In the genomic region with DNA sequence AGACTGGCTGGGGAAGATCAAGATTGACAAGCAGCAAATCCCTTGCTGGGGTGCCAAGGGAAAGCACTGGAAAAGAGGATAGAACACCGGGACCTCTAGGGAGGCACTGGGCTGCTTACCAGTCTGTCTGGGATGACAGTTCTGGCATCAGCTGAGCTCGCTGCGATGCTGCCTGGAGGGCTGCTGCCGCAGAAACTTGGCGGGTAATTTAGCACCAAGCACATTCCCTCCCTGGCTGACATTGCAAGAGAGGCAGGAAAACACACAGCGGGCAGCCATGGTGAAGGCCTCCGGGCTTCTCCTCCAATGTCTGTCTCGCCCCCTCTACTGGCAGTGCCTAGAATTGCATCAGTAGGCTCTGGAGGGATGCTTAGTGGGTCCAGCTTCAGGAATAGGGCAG, we compare ENCODE assay signal across 8 mouse cellular contexts. TPM values are rescaled to one million over a fixed set of nuclear protein-coding genes. Genes with fewer than 3 reads are reported as not detected.
A peak's percentile ranks its signal among the peaks of the same experiment; 100 is the strongest.
DNase-seq lines count a peak whose midpoint lies in the region; ATAC-seq lines count a peak whose summit lies in the region.

No protein-coding gene starts in this region.

- peak; percentile 67 for ATAC-seq in CD4-positive, CD25-positive, alpha-beta regulatory T cell, adult 4 months
- ATAC-seq in forebrain, embryonic 11.5 days (replicated peaks; ENCODE audit: low FRiP score), result peak; percentile 78
- ATAC-seq in heart, embryonic 16.5 days (replicated peaks; ENCODE audit: extremely low read depth, insufficient read depth, low FRiP score), result 0 out of 2 replicates have a peak, but pooled peaks have one; percentile 60
- ATAC-seq in liver, embryonic 13.5 days (ENCODE audit: low read depth), result no peak
- peak; percentile 67 for ATAC-seq in neural tube, embryonic 13.5 days (ENCODE audit: low read depth)

- no peak overlapping the region for H3K4me3 ChIP-seq in forebrain, embryonic 11.5 days (ENCODE audit: low read depth, low read length)
- peak overlapping the region; percentile 30 for H3K4me3 ChIP-seq in heart, embryonic 16.5 days (ENCODE audit: low read length)
- no peak overlapping the region for H3K4me3 ChIP-seq in liver, embryonic 13.5 days (replicated peaks)
- H3K4me3 ChIP-seq in neural tube, embryonic 13.5 days, result no peak overlapping the region

- H3K9me3 ChIP-seq in forebrain, embryonic 11.5 days (ENCODE audit: control insufficient read depth, low read length), result no peaks in the 10 kb centered on the region
- no peaks in the 10 kb centered on the region for H3K9me3 ChIP-seq in heart, embryonic 16.5 days (replicated peaks; ENCODE audit: control insufficient read depth, low read length)
- H3K9me3 ChIP-seq in liver, embryonic 13.5 days (replicated peaks), result no peaks in the 10 kb centered on the region
- H3K9me3 ChIP-seq in neural tube, embryonic 13.5 days, result no peaks in the 10 kb centered on the region

- peak overlapping the region; percentile 45 for H3K4me2 ChIP-seq in forebrain, embryonic 11.5 days (ENCODE audit: low read depth, low read length, severe bottlenecking)
- H3K4me2 ChIP-seq in heart, embryonic 16.5 days (ENCODE audit: low read depth, low read length), result peak overlapping the region; percentile 63
- H3K4me2 ChIP-seq in liver, embryonic 13.5 days, result peak overlapping the region; percentile 29; the same call in 1 of the 2 replicates
- peak overlapping the region; percentile 42 for H3K4me2 ChIP-seq in neural tube, embryonic 13.5 days

- 10% methylated on average over 8 of the region's 8 CpGs for WGBS in forebrain, embryonic 11.5 days
- WGBS in heart, embryonic 16.5 days, result 4% methylated on average over 8 of the region's 8 CpGs
- WGBS in liver, embryonic 13.5 days (ENCODE audit: insufficient replicate concordance), result 11% methylated on average over 8 of the region's 8 CpGs
- WGBS in neural tube, embryonic 13.5 days, result 2% methylated on average over 8 of the region's 8 CpGs

- H3K36me3 ChIP-seq in forebrain, embryonic 11.5 days (ENCODE audit: control insufficient read depth, insufficient read depth, low read length), result no peaks in the 10 kb centered on the region
- H3K36me3 ChIP-seq in heart, embryonic 16.5 days (ENCODE audit: control insufficient read depth, insufficient read depth), result no peaks in the 10 kb centered on the region
- no peaks in the 10 kb centered on the region for H3K36me3 ChIP-seq in liver, embryonic 13.5 days
- no peaks in the 10 kb centered on the region for H3K36me3 ChIP-seq in neural tube, embryonic 13.5 days

- H3K9ac ChIP-seq in forebrain, embryonic 11.5 days (ENCODE audit: low read length), result peak overlapping the region; percentile 49
- no peak overlapping the region for H3K9ac ChIP-seq in heart, embryonic 16.5 days (ENCODE audit: low read length)
- no peak overlapping the region for H3K9ac ChIP-seq in liver, embryonic 13.5 days
- H3K9ac ChIP-seq in neural tube, embryonic 13.5 days, result peak overlapping the region; percentile 56

- H3K4me1 ChIP-seq in forebrain, embryonic 11.5 days (replicated peaks; ENCODE audit: control insufficient read depth, insufficient read depth, low read length), result no peaks in the 10 kb centered on the region
- H3K4me1 ChIP-seq in heart, embryonic 16.5 days (ENCODE audit: control insufficient read depth, insufficient read depth, low read length), result 0 out of 2 replicates have a peak, but pooled peaks cover 2% of the 10 kb centered on the region
- no peaks in the 10 kb centered on the region for H3K4me1 ChIP-seq in liver, embryonic 13.5 days (replicated peaks)
- peaks cover 7% of the 10 kb centered on the region for H3K4me1 ChIP-seq in neural tube, embryonic 13.5 days (replicated peaks)

- H3K27ac ChIP-seq in forebrain, embryonic 11.5 days (ENCODE audit: low read depth, low read length), result no peak overlapping the region
- peak overlapping the region; percentile 37; the same call in 1 of the 2 replicates for H3K27ac ChIP-seq in heart, embryonic 16.5 days (ENCODE audit: low read length)
- H3K27ac ChIP-seq in liver, embryonic 13.5 days, result no peak overlapping the region
- H3K27ac ChIP-seq in neural tube, embryonic 13.5 days (replicated peaks), result no peak overlapping the region

- peak; percentile 35 for DNase-seq in c-Kit-positive CD71-negative TER-119-negative erythroid progenitor cells, embryonic 14.5 days (ENCODE audit: low read depth)
- DNase-seq in forebrain, embryonic 11.5 days (ENCODE audit: low spot score), result peak; percentile 89
- DNase-seq in kidney, postnatal 25 days, result peak; percentile 75 to 81
- DNase-seq in liver, embryonic 13.5 days, result peak; percentile 38
- DNase-seq in testis, postnatal 10 days (ENCODE audit: low spot score), result peak; percentile 75

- H3K27me3 ChIP-seq in forebrain, embryonic 11.5 days (ENCODE audit: control insufficient read depth, insufficient read depth, low read length), result no peaks in the 10 kb centered on the region
- no peaks in the 10 kb centered on the region for H3K27me3 ChIP-seq in heart, embryonic 16.5 days (ENCODE audit: control insufficient read depth, insufficient read depth, low read length)
- H3K27me3 ChIP-seq in liver, embryonic 13.5 days, result no peaks in the 10 kb centered on the region
- no peaks in the 10 kb centered on the region for H3K27me3 ChIP-seq in neural tube, embryonic 13.5 days

RNA-seq across cellular contexts. Expression of a gene that starts 51.0 kb away (rescaled TPM):
- 10 to 100 TPM; 75.2 to 83.9 TPM for polyA plus RNA-seq in CD4-positive, CD25-positive, alpha-beta regulatory T cell, adult 4 months (2017; shearing (Covaris generic))
- polyA plus RNA-seq in forebrain, embryonic 11.5 days (2014; fragmentation: Nextera tagmentation; extraction: Ambion mirVana), result 26.1 and 28.9 TPM in 2 replicates
- 21.1 and 21.3 TPM in 2 replicates for polyA plus RNA-seq in heart, embryonic 16.5 days (2015; fragmentation: Nextera tagmentation; extraction: Ambion mirVana)
- polyA plus RNA-seq in liver, embryonic 13.5 days (2015; fragmentation: Nextera tagmentation; extraction: Ambion mirVana), result 12.7 and 14.2 TPM in 2 replicates
- polyA plus RNA-seq in neural tube, embryonic 13.5 days (2015; fragmentation: Nextera tagmentation; extraction: Ambion mirVana), result 29.7 and 35.0 TPM in 2 replicates

Comparison
In these comparisons a context has a peak if more than half of its experiments do, and no peak if none do; other contexts are left out.
1. DNase-seq: peak in every context shown above with its lines; median percentile 89 in forebrain, embryonic 11.5 days; 78 in kidney, postnatal 25 days; 75 in testis, postnatal 10 days; 38 in liver, embryonic 13.5 days; 35 in c-Kit-positive CD71-negative TER-119-negative erythroid progenitor cells, embryonic 14.5 days.
2. H3K9ac ChIP-seq: peak in forebrain, embryonic 11.5 days (single experiment) and neural tube, embryonic 13.5 days (single experiment); none in heart, embryonic 16.5 days (single experiment) and liver, embryonic 13.5 days (single experiment).
3. Peak in every context shown above with its lines, with median percentiles within 50 percentile points of each other: H3K4me2 ChIP-seq.